Mouse (Mus musculus) gastrocnemius, adult 2 months (tissue): Measurements from ENCODE around the gene Zbtb43. TPM values are rescaled to one million over a fixed set of nuclear protein-coding genes. Genes with fewer than 3 reads are reported as not detected.

Source experiments
- DNase-seq: peaks from one replicate; pipeline ENCODE4 v3.0.0; 2022
- H3K27ac ChIP-seq: fragments of 200-600 bp; 2 replicates; pipeline ENCODE4 v1.8.1; 2022; ENCODE audit warnings: mild to moderate bottlenecking
- H3K4me3 ChIP-seq: fragments of 200-600 bp; 2 replicates; pipeline ENCODE4 v1.8.1; 2022; ENCODE audit warnings: mild to moderate bottlenecking, moderate library complexity
- CTCF ChIP-seq: fragments of 200-600 bp; IDR thresholded peaks from 2 replicates; pipeline ENCODE4 v1.8.1; 2022; ENCODE audit warnings: antibody characterized with exemption, mild to moderate bottlenecking, moderate library complexity
- intact Hi-C: fragments of 180-260 bp; cut with DNase I; formaldehyde crosslinking; loops from one replicate; pipeline ENCODE4 v1.15.1; 2025
- long read RNA-seq, 2 experiments: library from polyadenylated mRNA; stranded (forward); transcript quantifications; one replicate each; pipeline ENCODE4 v2.0.0; 2021
- total RNA-seq, 2 experiments: library from RNA; stranded (reverse); gene quantifications; 2 replicates each; pipeline ENCODE4 v1.2.3; 2021

Zbtb43 gene
- total RNA-seq: 10 to 100 TPM; 13.6 to 14.3 TPM
- long read RNA-seq, experiment 1, full-length matches to known transcripts: 13 of 17 reads
- long read RNA-seq, experiment 1, partial matches to known transcripts: 0 of 17 reads
- long read RNA-seq, experiment 1, other reads (novel, unspliced or antisense): 4 of 17 reads
- long read RNA-seq, experiment 2, full-length matches to known transcripts: 11 of 19 reads
- long read RNA-seq, experiment 2, partial matches to known transcripts: 0 of 19 reads
- long read RNA-seq, experiment 2, other reads (novel, unspliced or antisense): 8 of 19 reads

DNA sequence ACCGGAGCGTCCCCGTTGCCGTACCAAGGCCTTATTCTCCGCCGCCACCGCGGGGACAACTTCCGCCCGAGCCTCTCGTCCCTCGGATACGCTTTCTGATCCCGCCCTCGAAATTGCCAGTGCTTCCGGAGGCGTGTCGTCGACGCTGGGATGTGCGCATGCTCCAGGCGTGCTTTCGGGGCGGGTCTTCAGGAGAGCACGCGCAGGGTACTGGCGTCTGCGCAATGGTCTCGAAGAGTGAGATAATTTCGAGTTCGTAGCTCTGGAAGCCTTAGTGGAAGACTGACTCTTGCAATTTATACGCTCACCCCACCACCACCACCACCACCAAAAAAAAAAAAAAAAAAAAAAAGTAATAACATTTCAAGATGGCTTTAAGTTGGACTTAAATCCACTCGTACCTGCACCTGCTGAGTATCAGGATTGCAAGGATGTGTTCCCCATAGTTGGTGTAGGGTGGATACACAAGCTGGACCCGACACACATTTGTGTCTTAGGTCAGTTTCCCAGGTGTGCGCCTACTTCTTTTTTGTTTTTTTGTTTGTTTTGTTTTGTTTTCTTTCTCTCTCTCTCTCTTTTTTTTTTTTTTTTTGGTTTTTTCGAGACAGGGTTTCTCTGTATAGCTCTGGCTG, at the start of gene Zbtb43:
Gene Zbtb43, minus strand, starts transcription at position 94 of the 632 bp plus-strand sequence.
- peak within 1 kb of the TSS; percentile 98 for H3K27ac ChIP-seq
- intact Hi-C loops: loop anchor here (5.0 kb wide), 2 partner anchors 36 to 506 kb away; partner anchors contain the start of genes Lrsam1, Rpl12 and Zbtb34
- DNase-seq: peak; percentile 96
- no peak for TF ChIP-seq CTCF
- H3K4me3 ChIP-seq: peak within 1 kb of the TSS; percentile 99

DNA sequence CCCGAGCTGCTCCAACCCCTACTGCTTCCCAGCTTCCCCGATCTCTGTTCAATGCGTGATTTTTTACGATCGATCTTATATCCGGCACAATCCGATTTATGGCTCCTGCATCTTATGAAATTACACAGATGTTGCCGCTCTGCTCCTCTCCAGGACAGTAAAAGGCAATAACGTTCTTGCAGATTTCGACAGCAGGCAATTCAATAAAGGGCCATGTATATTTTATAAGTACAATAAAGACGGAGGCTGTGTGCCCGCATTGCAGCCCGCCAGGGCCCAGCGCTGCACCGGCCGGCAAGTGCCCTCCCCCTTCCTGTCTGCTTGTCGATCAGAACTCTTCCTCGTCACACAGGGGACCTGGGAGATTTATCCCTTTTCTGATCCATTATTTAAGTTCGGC, 47.5 kb upstream of the Zbtb43 start:
- DNase-seq: no peak
- no peak for TF ChIP-seq CTCF
- intact Hi-C loops: no loop called here
- Histone ChIP-seq H3K27ac (no peak overlapping the region), H3K4me3 (no peak overlapping the region)

DNA sequence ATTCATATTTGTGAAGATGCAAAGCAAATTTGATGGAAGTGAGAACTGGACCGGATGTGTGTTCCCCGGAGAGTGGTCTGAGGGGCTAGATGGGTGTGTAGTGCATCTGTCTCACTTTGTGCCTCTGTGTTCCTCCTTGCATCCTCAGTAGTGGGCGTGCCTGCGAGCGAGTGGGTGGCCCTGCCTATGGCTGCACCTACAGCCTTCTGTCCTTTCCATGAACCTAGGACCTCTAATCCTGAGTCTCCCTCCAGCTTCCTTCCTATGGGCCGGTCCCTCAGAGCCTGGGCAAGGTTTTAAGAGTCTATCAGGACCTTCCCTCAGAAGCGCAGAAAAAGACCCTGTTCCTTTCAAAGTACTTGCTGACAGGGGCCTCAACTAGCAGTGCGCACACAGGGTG, 47.1 kb upstream of the Zbtb43 start:
- Histone ChIP-seq H3K4me3 (no peak overlapping the region), H3K27ac (no peak overlapping the region)
- intact Hi-C loops: no loop called here
- no peak for DNase-seq
- TF ChIP-seq CTCF: no peak

DNA sequence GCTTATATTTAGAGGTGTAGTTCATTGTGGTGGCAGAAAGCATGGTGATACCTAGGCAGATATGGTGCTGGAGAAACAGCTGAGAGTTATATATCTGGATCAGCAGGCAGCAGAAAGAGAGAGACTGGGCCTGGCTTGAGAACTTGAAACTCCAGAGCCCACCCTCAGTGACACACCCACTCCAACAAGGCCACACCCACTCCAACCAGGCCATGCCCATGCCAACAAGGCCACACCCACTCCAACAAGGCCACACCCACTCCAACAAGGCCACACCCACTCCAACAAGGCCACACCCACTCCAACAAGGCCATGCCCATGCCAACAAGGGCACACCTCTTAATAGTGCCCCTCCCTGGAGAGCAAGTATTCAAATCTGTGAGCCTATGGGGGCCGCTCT, 42.4 kb upstream of the Zbtb43 start:
- H3K4me3 ChIP-seq: no peak overlapping the region
- intact Hi-C loops: no loop called here
- DNase-seq: no peak
- no peak overlapping the region for H3K27ac ChIP-seq
- TF ChIP-seq CTCF: no peak

- TF ChIP-seq CTCF: no peak
- intact Hi-C loops: no loop called here
- Histone ChIP-seq H3K4me3 (no peak overlapping the region), H3K27ac (no peak overlapping the region)
- DNase-seq: no peak
Observed at GRCm38 (mm10) chr2:33502602-33503001, 34.2 kb upstream of the Zbtb43 start.

DNA sequence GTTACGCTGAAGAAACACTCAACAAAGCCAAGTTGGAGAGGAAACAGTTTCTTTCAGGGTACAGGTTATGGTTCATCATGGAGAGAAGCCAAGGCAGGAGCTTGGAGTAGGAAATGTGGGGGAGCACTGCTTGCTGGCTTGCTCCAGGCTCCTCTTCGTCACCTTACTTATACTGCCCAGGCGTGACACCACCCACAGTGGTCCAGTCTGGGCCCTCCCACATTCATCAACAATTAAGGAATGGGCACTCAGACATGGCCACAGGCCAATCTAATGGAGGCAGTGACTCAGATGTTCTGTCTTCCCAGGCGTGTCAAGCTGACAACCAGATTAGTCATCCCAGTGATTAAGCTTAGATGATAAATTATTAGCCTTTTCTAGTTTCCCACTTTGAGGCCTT, 29.9 kb upstream of the Zbtb43 start:
- no peak overlapping the region for H3K4me3 ChIP-seq
- no peak overlapping the region for H3K27ac ChIP-seq
- DNase-seq: no peak
- TF ChIP-seq CTCF: no peak
- intact Hi-C loops: no loop called here

- H3K27ac ChIP-seq: no peak overlapping the region
- intact Hi-C loops: no loop called here
- no peak for DNase-seq
- peak; percentile 15; the same call in 1 of the 2 replicates for TF ChIP-seq CTCF
- no peak overlapping the region for H3K4me3 ChIP-seq
Observed at GRCm38 (mm10) chr2:33495654-33496053, 27.3 kb upstream of the Zbtb43 start.

- Histone ChIP-seq H3K27ac (no peak overlapping the region), H3K4me3 (no peak overlapping the region)
- no peak for TF ChIP-seq CTCF
- DNase-seq: no peak
- intact Hi-C loops: no loop called here
Observed at GRCm38 (mm10) chr2:33492041-33492440, 23.7 kb upstream of the Zbtb43 start.

GRCm38 (mm10) chr2:33489565-33489964, 21.2 kb upstream of the Zbtb43 start:
- Histone ChIP-seq H3K4me3 (no peak overlapping the region), H3K27ac (no peak overlapping the region)
- TF ChIP-seq CTCF: peak; percentile 36; the same call in 1 of the 2 replicates
- DNase-seq: no peak
- intact Hi-C loops: no loop called here

DNA sequence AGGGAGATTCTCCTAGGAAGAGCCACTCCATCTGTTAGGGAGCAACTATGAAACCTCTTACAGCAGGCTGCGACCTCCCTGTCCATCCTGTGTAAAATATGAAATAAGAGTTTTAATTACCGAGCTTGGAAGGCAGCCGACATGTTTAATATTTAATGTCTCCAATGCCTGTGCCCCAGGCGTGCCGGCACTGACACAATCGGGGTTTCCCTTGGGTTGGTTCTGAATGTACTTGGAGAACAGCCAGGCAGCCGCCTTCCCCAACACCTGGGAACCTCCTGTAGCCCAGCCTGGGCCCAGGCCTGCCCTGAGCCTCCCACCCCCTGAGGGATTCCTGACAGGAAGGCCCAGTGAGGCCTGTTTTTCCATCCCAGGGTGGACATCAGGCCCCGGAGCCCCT, 19.0 kb upstream of the Zbtb43 start:
- intact Hi-C loops: loop anchor here (1.0 to 2.0 kb wide), 2 partner anchors 71 to 155 kb away; no protein-coding TSS in a partner anchor
- no peak for DNase-seq
- Histone ChIP-seq H3K27ac (no peak overlapping the region), H3K4me3 (no peak overlapping the region)
- TF ChIP-seq CTCF: no peak

- intact Hi-C loops: loop anchor here (1.0 to 2.0 kb wide), 2 partner anchors 71 to 156 kb away; no protein-coding TSS in a partner anchor
- no peak; the same call in 1 of the 2 replicates for TF ChIP-seq CTCF
- no peak overlapping the region for H3K27ac ChIP-seq
- peak; percentile 77 for DNase-seq
- no peak overlapping the region for H3K4me3 ChIP-seq
Observed at GRCm38 (mm10) chr2:33486866-33487265, 18.5 kb upstream of the Zbtb43 start.

DNA sequence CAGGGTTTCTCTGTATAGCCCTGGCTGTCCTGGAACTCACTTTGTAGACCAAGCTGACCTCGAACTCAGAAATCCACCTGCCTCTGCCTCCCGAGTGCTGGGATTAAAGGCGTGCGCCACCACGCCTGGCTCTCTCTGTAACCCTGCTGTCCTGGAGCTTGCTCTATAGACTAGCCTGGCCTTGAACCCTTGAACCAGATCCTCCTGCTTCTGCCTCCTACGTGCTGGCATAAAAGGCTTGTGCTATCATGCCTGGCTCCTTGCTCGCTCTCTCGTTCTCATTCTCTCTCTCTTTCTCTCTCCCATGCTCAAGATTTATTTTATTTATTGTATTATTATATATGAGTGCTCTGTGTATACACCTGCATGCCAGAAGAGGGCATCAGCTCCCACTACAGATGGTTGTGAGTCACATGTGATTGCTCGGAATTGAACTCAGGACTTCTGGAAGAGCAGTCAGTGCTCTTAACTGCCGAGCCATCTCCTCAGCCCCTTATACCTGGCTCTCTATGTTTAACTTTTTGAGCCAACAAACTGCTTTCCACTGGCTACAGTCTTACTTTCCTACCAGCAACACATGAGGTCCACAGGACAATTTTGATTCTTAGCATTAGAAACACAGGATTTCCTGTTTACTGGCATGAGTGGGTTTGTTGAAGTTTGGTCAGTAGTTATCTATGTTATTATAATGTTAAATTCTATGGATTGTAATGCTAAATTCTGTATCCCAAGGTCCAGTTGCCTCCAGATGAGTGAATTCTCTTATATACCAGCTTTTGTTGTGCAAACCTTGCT, 9.8 kb upstream of the Zbtb43 start:
- intact Hi-C loops: no loop called here
- no peak for TF ChIP-seq CTCF
- DNase-seq: no peak

GRCm38 (mm10) chr2:33475961-33476360, 7.6 kb upstream of the Zbtb43 start:
- no peak for TF ChIP-seq CTCF
- intact Hi-C loops: no loop called here

More for the DNA sequence above, 9.8 kb upstream of the Zbtb43 start:
- Histone ChIP-seq H3K27ac (no peak overlapping the region), H3K4me3 (no peak overlapping the region)

More at GRCm38 (mm10) chr2:33475961-33476360, 7.6 kb upstream of the Zbtb43 start:
- no peak for DNase-seq
- Histone ChIP-seq H3K27ac (no peak overlapping the region), H3K4me3 (no peak overlapping the region)
